9 mouse cellular contexts compared by ENCODE assay signal in the genomic region with DNA sequence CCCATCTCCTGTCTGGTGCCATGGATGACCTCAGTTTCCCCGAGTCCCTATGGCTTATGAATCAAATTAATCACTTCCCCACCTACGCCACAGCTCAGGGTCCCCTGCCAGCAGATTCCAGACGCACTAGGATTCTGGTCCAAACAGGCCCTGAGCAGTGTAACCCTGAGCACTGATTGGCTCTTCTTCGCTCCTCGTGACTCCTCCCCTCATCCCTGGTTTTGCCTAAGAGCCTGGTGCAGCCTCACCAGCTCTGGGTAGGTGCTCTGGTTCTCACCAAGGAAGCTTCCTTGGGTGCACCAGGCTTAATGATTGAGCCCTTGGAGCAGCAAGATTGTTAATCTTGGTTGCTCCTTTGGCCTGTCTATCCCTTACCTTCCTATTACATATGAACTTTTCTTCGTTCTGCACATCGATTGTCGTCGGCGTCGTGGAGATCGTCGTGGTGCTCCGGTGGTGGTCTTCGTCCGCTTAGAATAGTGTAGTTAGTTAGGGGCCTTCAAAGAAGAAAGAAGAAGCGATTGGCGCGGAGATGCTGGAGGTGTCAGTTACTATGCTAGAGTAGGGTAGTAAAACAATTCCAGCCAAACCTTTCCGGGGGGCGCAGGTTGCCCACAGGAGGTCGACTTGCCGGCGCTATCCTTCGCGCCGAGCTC. TPM values are rescaled to one million over a fixed set of nuclear protein-coding genes. Genes with fewer than 3 reads are reported as not detected.
DNase-seq lines count a peak whose midpoint lies in the region; ATAC-seq lines count a peak whose summit lies in the region.
"Had no signal": no experiment of that assay in that cellular context is flagged by ENCODE, and none has a peak within 500 bp of the region (broad histone marks: within the 10 kb centered on the region; RNA-seq: fewer than 3 reads in every experiment).

A gene (plus strand): TSS at position 256 of the 656 bp plus-strand sequence.

- H3K4me1 ChIP-seq in heart, embryonic 12.5 days (replicated peaks) = no peaks in the 10 kb centered on the region
- H3K4me1 ChIP-seq in hindbrain, embryonic 12.5 days = no peaks in the 10 kb centered on the region
- H3K4me1 ChIP-seq in limb, embryonic 12.5 days (replicated peaks) = no peaks in the 10 kb centered on the region

- intact Hi-C loops in heart, postnatal 25 days (cut with DNase I) = no loop called here

- DNase-seq in heart, postnatal 25 days (ENCODE audit: low spot score) = no peak
- peak; percentile 10 for DNase-seq in R1 (ENCODE audit: low read depth, low spot score)
- no peak for DNase-seq in spleen, postnatal 10 days (ENCODE audit: low spot score in 2 of 2)
- DNase-seq in gastrocnemius, adult 18-20 months (ENCODE audit: low spot score) = no peak
- no peak for DNase-seq in urinary bladder, adult 18-20 months (ENCODE audit: low spot score in 2 of 2)

- ATAC-seq in heart, embryonic 12.5 days (ENCODE audit: insufficient number of reproducible peaks, low FRiP score) = no peak
- ATAC-seq in hindbrain, embryonic 12.5 days (ENCODE audit: low FRiP score) = peak; percentile 89
- no peak; the same call in 1 of the 2 replicates for ATAC-seq in limb, embryonic 12.5 days (ENCODE audit: insufficient number of reproducible peaks, insufficient read depth, low FRiP score, low TSS enrichment, low read depth)

- H3K36me3 ChIP-seq in heart, embryonic 12.5 days = no peaks in the 10 kb centered on the region
- no peaks in the 10 kb centered on the region for H3K36me3 ChIP-seq in hindbrain, embryonic 12.5 days
- no peaks in the 10 kb centered on the region for H3K36me3 ChIP-seq in limb, embryonic 12.5 days

- H3K9ac ChIP-seq in heart, embryonic 12.5 days = no peak within 1 kb of the TSS
- peak within 1 kb of the TSS; percentile 23 for H3K9ac ChIP-seq in hindbrain, embryonic 12.5 days
- no peak within 1 kb of the TSS for H3K9ac ChIP-seq in limb, embryonic 12.5 days (replicated peaks)

- no peak within 1 kb of the TSS for H3K27ac ChIP-seq in heart, embryonic 12.5 days (ENCODE audit: poor library complexity, severe bottlenecking)
- no peak within 1 kb of the TSS for H3K27ac ChIP-seq in hindbrain, embryonic 12.5 days
- H3K27ac ChIP-seq in limb, embryonic 12.5 days = no peak within 1 kb of the TSS

- no peaks in the 10 kb centered on the region for H3K9me3 ChIP-seq in heart, embryonic 12.5 days (replicated peaks)
- no peaks in the 10 kb centered on the region for H3K9me3 ChIP-seq in hindbrain, embryonic 12.5 days (replicated peaks)
- no peaks in the 10 kb centered on the region for H3K9me3 ChIP-seq in limb, embryonic 12.5 days

- peak within 1 kb of the TSS; percentile 76 for H3K4me2 ChIP-seq in heart, embryonic 12.5 days
- H3K4me2 ChIP-seq in hindbrain, embryonic 12.5 days (replicated peaks) = peak within 1 kb of the TSS; percentile 68
- peak within 1 kb of the TSS; percentile 57 for H3K4me2 ChIP-seq in limb, embryonic 12.5 days

- H3K27me3 ChIP-seq in heart, embryonic 12.5 days (replicated peaks) = peaks cover 36% of the 10 kb centered on the region
- peaks cover 29% of the 10 kb centered on the region for H3K27me3 ChIP-seq in hindbrain, embryonic 12.5 days
- H3K27me3 ChIP-seq in limb, embryonic 12.5 days = peaks cover 54% of the 10 kb centered on the region

- WGBS in heart, embryonic 12.5 days = 23% methylated on average over 27 of the region's 27 CpGs
- WGBS in hindbrain, embryonic 12.5 days = 28% methylated on average over 27 of the region's 27 CpGs
- WGBS in limb, embryonic 12.5 days = 16% methylated on average over 27 of the region's 27 CpGs

- H3K4me3 ChIP-seq in heart, embryonic 12.5 days = peak within 1 kb of the TSS; percentile 41
- H3K4me3 ChIP-seq in hindbrain, embryonic 12.5 days = peak within 1 kb of the TSS; percentile 38
- peak within 1 kb of the TSS; percentile 31 for H3K4me3 ChIP-seq in limb, embryonic 12.5 days (replicated peaks)

RNA-seq across cellular contexts. Expression of the gene that starts here (rescaled TPM):
- not detected in 2 replicates for polyA plus RNA-seq in heart, embryonic 12.5 days (2016; fragmentation: Nextera tagmentation; extraction: Ambion mirVana)
- total RNA-seq in heart, postnatal 25 days (2021) = not detected
- 6.9 and 10.1 TPM in 2 replicates for polyA plus RNA-seq in hindbrain, embryonic 12.5 days (2016; fragmentation: Nextera tagmentation; extraction: Ambion mirVana)
- 0.08 TPM in 1 of 2 replicates, not detected in the other for polyA plus RNA-seq in limb, embryonic 12.5 days (2016; fragmentation: Nextera tagmentation; extraction: Ambion mirVana)
- total RNA-seq in gastrocnemius, adult 18-20 months (2021) = not detected
- polyA plus RNA-seq: gonadal fat pad, adult 2 months had no signal
